Mouse (Mus musculus): ENCODE measurements around the gene Hrh1. TPM values are rescaled to one million over a fixed set of nuclear protein-coding genes. Genes with fewer than 3 reads are reported as not detected.

Hrh1 gene
- polyA plus RNA-seq, 1 experiment = 0.55 TPM

DNA sequence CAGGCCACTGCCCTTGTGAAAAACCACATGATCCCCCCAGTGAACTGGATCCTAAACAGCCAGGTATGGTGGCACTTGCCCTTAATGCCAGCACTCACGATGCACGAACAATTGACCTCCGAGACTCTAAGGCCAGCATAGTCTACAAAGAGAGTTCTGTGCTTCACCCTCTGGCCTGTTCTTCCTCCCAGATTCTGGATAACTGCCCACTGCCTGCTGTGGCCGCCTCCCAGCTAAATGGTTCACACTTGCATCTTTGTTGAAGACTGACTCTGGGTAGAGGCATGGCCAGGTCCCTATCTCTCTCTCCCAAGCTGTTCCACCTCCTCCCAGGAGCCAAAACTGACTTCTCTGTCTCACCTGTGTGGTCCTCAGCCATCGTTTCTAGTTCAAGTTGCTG lies 36.8 kb downstream of the Hrh1 start:
- Histone ChIP-seq H3K36me3 (ENCODE audit: control insufficient read depth, insufficient read depth) (no peaks in the 10 kb centered on the region), H3K4me3 (ENCODE audit: insufficient read depth, poor library complexity, severe bottlenecking) (no peak overlapping the region), H3ac (ENCODE audit: control insufficient read depth, insufficient read length, low read depth) (no peak overlapping the region), H3K79me2 (ENCODE audit: control insufficient read depth, insufficient read depth) (no peaks in the 10 kb centered on the region), H3K79me3 (ENCODE audit: low read depth) (no peaks in the 10 kb centered on the region), H3K27me3 (ENCODE audit: control insufficient read depth, insufficient read depth, insufficient read length) (no peaks in the 10 kb centered on the region)
- TF ChIP-seq MYOD1 (IDR thresholded peaks at IDR 0.05; ENCODE audit: control insufficient read depth, insufficient read length, low read depth) (no peak), FOSL1 (IDR thresholded peaks at IDR 0.05; ENCODE audit: insufficient read depth, low read length, poor library complexity, severe bottlenecking) (no peak), MAX (IDR thresholded peaks at IDR 0.05) (no peak), MYOG (IDR thresholded peaks at IDR 0.05; ENCODE audit: control insufficient read depth, extremely low read depth, insufficient read length) (no peak), USF1 (IDR thresholded peaks at IDR 0.05; ENCODE audit: low read depth) (no peak), CTCF (IDR thresholded peaks at IDR 0.05; ENCODE audit: control insufficient read depth, insufficient read depth, insufficient read length) (no peak), CEBPB (IDR thresholded peaks at IDR 0.05; ENCODE audit: low read depth) (no peak)

GRCm38 (mm10) chr6:114440302-114440701 lies 42.6 kb downstream of the Hrh1 start:
- TF ChIP-seq CTCF (IDR thresholded peaks at IDR 0.05; ENCODE audit: control insufficient read depth, insufficient read depth, insufficient read length) = no peak
- TF ChIP-seq CEBPB (IDR thresholded peaks at IDR 0.05; ENCODE audit: low read depth) = no peak
- no peaks in the 10 kb centered on the region for H3K27me3 ChIP-seq (ENCODE audit: control insufficient read depth, insufficient read depth, insufficient read length)
- no peak overlapping the region for H3K4me3 ChIP-seq (ENCODE audit: insufficient read depth, poor library complexity, severe bottlenecking)
- no peaks in the 10 kb centered on the region for H3K79me2 ChIP-seq (ENCODE audit: control insufficient read depth, insufficient read depth)
- H3ac ChIP-seq (ENCODE audit: control insufficient read depth, insufficient read length, low read depth) = no peak overlapping the region
- H3K36me3 ChIP-seq (ENCODE audit: control insufficient read depth, insufficient read depth) = no peaks in the 10 kb centered on the region
- H3K79me3 ChIP-seq (ENCODE audit: low read depth) = no peaks in the 10 kb centered on the region

DNA sequence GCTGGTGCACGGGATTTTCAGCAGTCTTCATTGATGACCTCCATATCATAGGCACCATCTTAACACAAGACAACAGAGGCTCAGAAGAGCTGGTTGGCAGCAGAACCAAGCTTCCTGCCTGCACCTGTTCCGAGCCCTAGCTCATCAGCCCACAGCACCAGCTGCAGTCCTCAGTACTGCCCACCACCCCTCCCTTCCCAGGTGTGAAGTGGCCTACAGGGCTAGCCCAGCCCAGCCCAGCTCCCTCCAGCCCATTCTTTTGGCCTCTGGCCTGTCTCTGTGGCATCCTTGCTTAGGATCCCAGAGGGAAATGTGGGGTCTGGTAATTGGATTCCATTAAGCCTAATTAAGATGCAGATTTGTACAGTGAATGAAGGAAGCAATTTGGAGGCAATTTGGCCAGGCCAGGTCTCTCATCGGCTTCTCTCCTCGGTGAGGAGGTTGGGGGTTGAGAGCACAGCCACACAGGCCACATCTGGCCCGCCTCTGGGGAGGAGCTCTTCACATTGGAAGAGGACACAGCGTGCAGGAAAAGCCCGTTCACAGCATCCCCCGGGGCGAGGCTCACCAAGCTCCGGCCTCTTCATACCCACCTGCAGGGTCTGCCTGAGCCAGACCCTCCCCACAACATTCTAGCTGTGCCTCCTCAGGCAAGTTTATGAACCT lies 43.2 kb downstream of the Hrh1 start:
- no peak for TF ChIP-seq FOSL1 (IDR thresholded peaks at IDR 0.05; ENCODE audit: insufficient read depth, low read length, poor library complexity, severe bottlenecking)
- no peak for TF ChIP-seq MYOG (IDR thresholded peaks at IDR 0.05; ENCODE audit: control insufficient read depth, extremely low read depth, insufficient read length)

GRCm38 (mm10) chr6:114444247-114444844 lies 46.6 kb downstream of the Hrh1 start:
- TF ChIP-seq MAX (IDR thresholded peaks at IDR 0.05) (no peak), MYOG (IDR thresholded peaks at IDR 0.05; ENCODE audit: control insufficient read depth, extremely low read depth, insufficient read length) (no peak), FOSL1 (IDR thresholded peaks at IDR 0.05; ENCODE audit: insufficient read depth, low read length, poor library complexity, severe bottlenecking) (no peak), MYOD1 (IDR thresholded peaks at IDR 0.05; ENCODE audit: control insufficient read depth, insufficient read length, low read depth) (no peak), CTCF (IDR thresholded peaks at IDR 0.05; ENCODE audit: control insufficient read depth, insufficient read depth, insufficient read length) (no peak), CEBPB (IDR thresholded peaks at IDR 0.05; ENCODE audit: low read depth) (no peak), USF1 (IDR thresholded peaks at IDR 0.05; ENCODE audit: low read depth) (no peak)
- no peak overlapping the region for H3ac ChIP-seq (ENCODE audit: control insufficient read depth, insufficient read length, low read depth)
- no peaks in the 10 kb centered on the region for H3K36me3 ChIP-seq (ENCODE audit: control insufficient read depth, insufficient read depth)
- H3K4me3 ChIP-seq (ENCODE audit: insufficient read depth, poor library complexity, severe bottlenecking) = no peak overlapping the region
- H3K79me2 ChIP-seq (ENCODE audit: control insufficient read depth, insufficient read depth) = no peaks in the 10 kb centered on the region
- no peaks in the 10 kb centered on the region for H3K27me3 ChIP-seq (ENCODE audit: control insufficient read depth, insufficient read depth, insufficient read length)
- no peaks in the 10 kb centered on the region for H3K79me3 ChIP-seq (ENCODE audit: low read depth)

More for the DNA sequence above, 43.2 kb downstream of the Hrh1 start:
- Histone ChIP-seq H3K36me3 (ENCODE audit: control insufficient read depth, insufficient read depth) (no peaks in the 10 kb centered on the region), H3K4me3 (ENCODE audit: insufficient read depth, poor library complexity, severe bottlenecking) (no peak overlapping the region), H3K79me2 (ENCODE audit: control insufficient read depth, insufficient read depth) (no peaks in the 10 kb centered on the region), H3K27me3 (ENCODE audit: control insufficient read depth, insufficient read depth, insufficient read length) (no peaks in the 10 kb centered on the region), H3K79me3 (ENCODE audit: low read depth) (no peaks in the 10 kb centered on the region), H3ac (ENCODE audit: control insufficient read depth, insufficient read length, low read depth) (no peak overlapping the region)

- Histone ChIP-seq H3K79me3 (ENCODE audit: low read depth) (no peaks in the 10 kb centered on the region), H3K27me3 (ENCODE audit: control insufficient read depth, insufficient read depth, insufficient read length) (no peaks in the 10 kb centered on the region), H3K4me3 (ENCODE audit: insufficient read depth, poor library complexity, severe bottlenecking) (no peak overlapping the region), H3ac (ENCODE audit: control insufficient read depth, insufficient read length, low read depth) (no peak overlapping the region), H3K79me2 (ENCODE audit: control insufficient read depth, insufficient read depth) (no peaks in the 10 kb centered on the region), H3K36me3 (ENCODE audit: control insufficient read depth, insufficient read depth) (no peaks in the 10 kb centered on the region)
- TF ChIP-seq MYOD1 (IDR thresholded peaks at IDR 0.05; ENCODE audit: control insufficient read depth, insufficient read length, low read depth) = no peak
- no peak for TF ChIP-seq CTCF (IDR thresholded peaks at IDR 0.05; ENCODE audit: control insufficient read depth, insufficient read depth, insufficient read length)
- no peak for TF ChIP-seq MAX (IDR thresholded peaks at IDR 0.05)
- no peak for TF ChIP-seq CEBPB (IDR thresholded peaks at IDR 0.05; ENCODE audit: low read depth)
- TF ChIP-seq FOSL1 (IDR thresholded peaks at IDR 0.05; ENCODE audit: insufficient read depth, low read length, poor library complexity, severe bottlenecking) = no peak
- TF ChIP-seq MYOG (IDR thresholded peaks at IDR 0.05; ENCODE audit: control insufficient read depth, extremely low read depth, insufficient read length) = no peak
- TF ChIP-seq USF1 (IDR thresholded peaks at IDR 0.05; ENCODE audit: low read depth) = no peak
Observed at GRCm38 (mm10) chr6:114444976-114445375, 47.2 kb downstream of the Hrh1 start.

GRCm38 (mm10) chr6:114448888-114449287 lies 51.2 kb downstream of the Hrh1 start:
- peak overlapping the region; percentile 48 for H3ac ChIP-seq (ENCODE audit: control insufficient read depth, insufficient read length, low read depth)
- TF ChIP-seq CEBPB (IDR thresholded peaks at IDR 0.05; ENCODE audit: low read depth) (no peak), MAX (IDR thresholded peaks at IDR 0.05) (peak; percentile 69), FOSL1 (IDR thresholded peaks at IDR 0.05; ENCODE audit: insufficient read depth, low read length, poor library complexity, severe bottlenecking) (peak; percentile 30)
- no peaks in the 10 kb centered on the region for H3K79me3 ChIP-seq (ENCODE audit: low read depth)
- H3K27me3 ChIP-seq (ENCODE audit: control insufficient read depth, insufficient read depth, insufficient read length) = no peaks in the 10 kb centered on the region
- H3K36me3 ChIP-seq (ENCODE audit: control insufficient read depth, insufficient read depth) = no peaks in the 10 kb centered on the region
- no peak overlapping the region for H3K4me3 ChIP-seq (ENCODE audit: insufficient read depth, poor library complexity, severe bottlenecking)
- H3K79me2 ChIP-seq (ENCODE audit: control insufficient read depth, insufficient read depth) = no peaks in the 10 kb centered on the region

All from C2C12 (cell line).